Comparison of ENCODE assay signal across 8 mouse cellular contexts in genomic region chr3:9607686-9608085, GRCm38 (mm10). TPM values are rescaled to one million over a fixed set of nuclear protein-coding genes. Genes with fewer than 3 reads are reported as not detected.
DNase-seq lines count a peak whose midpoint lies in the region; ATAC-seq and TF ChIP-seq lines count a peak whose summit lies in the region.
"Had no signal": no experiment of that assay in that cellular context is flagged by ENCODE, and none has a peak within 500 bp of the region (broad histone marks: within the 10 kb centered on the region; RNA-seq: fewer than 3 reads in every experiment).

No protein-coding gene starts in this region.

- no peak overlapping the region for H3K27ac ChIP-seq in forebrain, postnatal 0 days (ENCODE audit: low read depth, low read length)
- H3K27ac ChIP-seq in liver, embryonic 15.5 days (replicated peaks), result no peak overlapping the region
- no peak overlapping the region for H3K27ac ChIP-seq in stomach, postnatal 0 days (replicated peaks)

- H3K9me3 ChIP-seq in megakaryocyte, embryonic 14.5 days, result no peaks in the 10 kb centered on the region
- H3K9me3 ChIP-seq in forebrain, postnatal 0 days (ENCODE audit: low read length), result no peaks in the 10 kb centered on the region
- no peaks in the 10 kb centered on the region for H3K9me3 ChIP-seq in liver, embryonic 15.5 days (replicated peaks)
- H3K9me3 ChIP-seq in stomach, postnatal 0 days (ENCODE audit: control insufficient read depth, low read length), result no peaks in the 10 kb centered on the region

- 19% methylated on average over 5 of the region's 5 CpGs for WGBS in forebrain, postnatal 0 days
- 77% methylated on average over 5 of the region's 5 CpGs for WGBS in liver, embryonic 15.5 days (ENCODE audit: insufficient replicate concordance)
- 55% methylated on average over 5 of the region's 5 CpGs for WGBS in stomach, postnatal 0 days

- peak overlapping the region; percentile 26 for H3K4me3 ChIP-seq in megakaryocyte, embryonic 14.5 days (replicated peaks)
- peak overlapping the region; percentile 90 for H3K4me3 ChIP-seq in forebrain, postnatal 0 days (ENCODE audit: low read depth, low read length)
- no peak overlapping the region for H3K4me3 ChIP-seq in liver, embryonic 15.5 days (replicated peaks)
- H3K4me3 ChIP-seq in stomach, postnatal 0 days (ENCODE audit: low read depth, low read length), result peak overlapping the region; percentile 69; the same call in 1 of the 2 replicates

- H3K36me3 ChIP-seq in megakaryocyte, embryonic 14.5 days (replicated peaks; ENCODE audit: low read length), result no peaks in the 10 kb centered on the region
- no peaks in the 10 kb centered on the region for H3K36me3 ChIP-seq in forebrain, postnatal 0 days (ENCODE audit: insufficient read depth)
- H3K36me3 ChIP-seq in liver, embryonic 15.5 days (replicated peaks), result no peaks in the 10 kb centered on the region
- H3K36me3 ChIP-seq in stomach, postnatal 0 days (ENCODE audit: control insufficient read depth, insufficient read depth, low read length), result no peaks in the 10 kb centered on the region

- no peak for TF ChIP-seq CTCF in forebrain, postnatal 0 days (IDR thresholded peaks at IDR 0.05; ENCODE audit: low read depth)
- no peak for TF ChIP-seq CTCF in stomach, postnatal 0 days (IDR thresholded peaks at IDR 0.05; ENCODE audit: low read depth)

- peaks cover 55% of the 10 kb centered on the region for H3K27me3 ChIP-seq in megakaryocyte, embryonic 14.5 days (replicated peaks)
- no peaks in the 10 kb centered on the region for H3K27me3 ChIP-seq in forebrain, postnatal 0 days (ENCODE audit: insufficient read depth, low read length)
- peaks cover 41% of the 10 kb centered on the region for H3K27me3 ChIP-seq in liver, embryonic 15.5 days
- no peaks in the 10 kb centered on the region for H3K27me3 ChIP-seq in stomach, postnatal 0 days (ENCODE audit: control insufficient read depth, insufficient read depth, low read length)

- ATAC-seq in megakaryocyte, adult 5-6 weeks (ENCODE audit: poor library complexity, severe bottlenecking), result no peak
- no peak for ATAC-seq in forebrain, postnatal 0 days
- no peak for ATAC-seq in liver, embryonic 15.5 days (ENCODE audit: insufficient read depth)
- ATAC-seq in stomach, postnatal 0 days (ENCODE audit: low FRiP score, low TSS enrichment), result no peak
- ATAC-seq in megakaryocyte progenitor cell, adult 5-6 weeks (replicated peaks; ENCODE audit: poor library complexity), result no peak

- H3K4me1 ChIP-seq in megakaryocyte, embryonic 14.5 days, result peaks cover 42% of the 10 kb centered on the region
- peaks cover 10% of the 10 kb centered on the region for H3K4me1 ChIP-seq in forebrain, postnatal 0 days (ENCODE audit: insufficient read depth)
- peaks cover 47% of the 10 kb centered on the region for H3K4me1 ChIP-seq in liver, embryonic 15.5 days (replicated peaks)
- 0 out of 2 replicates have a peak, but pooled peaks cover 9% of the 10 kb centered on the region for H3K4me1 ChIP-seq in stomach, postnatal 0 days (replicated peaks; ENCODE audit: control insufficient read depth, insufficient read depth)

- H3K4me2 ChIP-seq in forebrain, postnatal 0 days (ENCODE audit: low read depth), result peak overlapping the region; percentile 82
- peak overlapping the region; percentile 98; the same call in 1 of the 2 replicates for H3K4me2 ChIP-seq in liver, embryonic 15.5 days
- peak overlapping the region; percentile 67; the same call in 1 of the 2 replicates for H3K4me2 ChIP-seq in stomach, postnatal 0 days (replicated peaks; ENCODE audit: low read depth)

- TF ChIP-seq EP300 in stomach, postnatal 0 days (optimal IDR thresholded peaks at IDR 0.05), result no peak

- no peak overlapping the region for H3K9ac ChIP-seq in forebrain, postnatal 0 days
- H3K9ac ChIP-seq in liver, embryonic 15.5 days, result peak overlapping the region; percentile 70; the same call in 1 of the 2 replicates
- H3K9ac ChIP-seq in stomach, postnatal 0 days (ENCODE audit: low read length), result no peak overlapping the region

- DNase-seq in forebrain, postnatal 0 days, result no peak
- DNase-seq in stomach, postnatal 0 days (ENCODE audit: low spot score), result no peak
- DNase-seq in adrenal gland, adult (ENCODE audit: inconsistent age in 2 of 2, low spot score in 1 of 2), result no peak
- DNase-seq: lung, postnatal 36 days had no signal

RNA-seq across cellular contexts. Expression of gene Zfp704, which starts 2.2 kb away (rescaled TPM):
- polyA plus RNA-seq in megakaryocyte, embryonic 14.5 days (2012; ENCODE audit: insufficient read depth, low replicate concordance), result 5.9 and 21.5 TPM in 2 replicates
- total RNA-seq in megakaryocyte, adult 5-6 weeks (2015), result 5.4 and 6.6 TPM in 2 replicates
- total RNA-seq in megakaryocyte, adult 5-6 weeks (2017), result 5.1 and 7.4 TPM in 2 replicates
- 63.6 and 70.4 TPM in 2 replicates for total RNA-seq in forebrain, postnatal 0 days (2014; rRNA removed)
- 6.5 and 13.0 TPM in 2 replicates for polyA plus RNA-seq in forebrain, postnatal 0 days (2015; fragmentation: Nextera tagmentation; extraction: Ambion mirVana)
- polyA plus RNA-seq in liver, embryonic 15.5 days (2015; fragmentation: Nextera tagmentation; extraction: Ambion mirVana), result 0.81 and 0.89 TPM in 2 replicates
- polyA plus RNA-seq in stomach, postnatal 0 days (2015; fragmentation: Nextera tagmentation; extraction: Ambion mirVana), result 3.4 and 3.9 TPM in 2 replicates
- total RNA-seq in megakaryocyte progenitor cell, adult 5-6 weeks (2015), result 16.3 and 20.8 TPM in 2 replicates
- total RNA-seq in megakaryocyte progenitor cell, adult 5-6 weeks (2017), result 12.9 and 14.8 TPM in 2 replicates
